Mouse (Mus musculus) duodenum, adult 2 months (tissue): ENCODE measurements around the gene Gm8159. TPM values are rescaled to one million over a fixed set of nuclear protein-coding genes. Genes with fewer than 3 reads are reported as not detected.

Source experiments
- polyA plus RNA-seq: library from polyadenylated mRNA; depleted of rRNA; stranded (reverse); fragments of >200 nt; gene quantifications from 2 replicates; pipeline ENCODE4 v1.2.3, GENCODE M21; 2012; ENCODE audit warnings: low replicate concordance; rRNA removed

Gene Gm8159
- not detected in 2 replicates for polyA plus RNA-seq

GRCm38 (mm10) chr14:4632052-4632451 lies at the start of gene Gm8159:
Gene Gm8159 (plus strand): TSS chr14:4632352.

GRCm38 (mm10) chr14:4663892-4664291 lies 31.7 kb downstream of the Gm8159 start, which contains the start of gene Gm3239:
Gene Gm3239 (plus strand): TSS chr14:4664192.

Other genes starting within 250 kb of the Gm8159 start
- not detected in 2 replicates for gene Gm3159, start 234.8 kb upstream of the Gm8159 start, polyA plus RNA-seq
- gene Gm3164, start 216.9 kb upstream of the Gm8159 start, polyA plus RNA-seq, result not detected in 2 replicates
- not detected in 2 replicates for gene Gm3173, start 201.4 kb upstream of the Gm8159 start, polyA plus RNA-seq
- not detected in 2 replicates for gene Gm3182, start 150.6 kb upstream of the Gm8159 start, polyA plus RNA-seq
- gene Gm3047, start 76.9 kb upstream of the Gm8159 start, polyA plus RNA-seq, result not detected in 2 replicates
- gene Gm3239, start 31.8 kb downstream of the Gm8159 start, polyA plus RNA-seq, result not detected in 2 replicates
- not detected in 2 replicates for gene Gm7876, start 76.9 kb downstream of the Gm8159 start, polyA plus RNA-seq
- gene Gm3252, start 94.4 kb downstream of the Gm8159 start, polyA plus RNA-seq, result 0.19 and 0.34 TPM in 2 replicates
- gene Gm9602, start 144.0 kb downstream of the Gm8159 start, polyA plus RNA-seq, result not detected in 2 replicates
- gene Gm3269, start 205.8 kb downstream of the Gm8159 start, polyA plus RNA-seq, result not detected in 2 replicates
- gene Gm3264, start 223.2 kb downstream of the Gm8159 start, polyA plus RNA-seq, result not detected in 2 replicates